Mouse (Mus musculus): ENCODE measurements around the gene Celf2.

- TF ChIP-seq CTCF (IDR thresholded peaks at IDR 0.05; ENCODE audit: borderline replicate concordance, insufficient read depth, low read depth, low read length) (no peak), POLR2A (IDR thresholded peaks at IDR 0.05; ENCODE audit: borderline replicate concordance, insufficient read depth, low read length) (no peak)
These were observed 576.2 kb downstream of the Celf2 start for GRCm38 (mm10) chr2:6933130-6933529.

Measured in cerebellum, adult 2 months (tissue).